Mouse (Mus musculus) stomach, embryonic 16.5 days (tissue): ENCODE measurements at regions not wholly inside any gene's neighbourhood (a gene's known extent, or its start where the extent isn't known, plus 50 kb on each side); places are given as distances from the start of the nearest gene placed in this dataset.

Experiments
- ATAC-seq: fragments of 200-750 bp; cut with Nextera tagmentation; 2 replicates; pipeline ENCODE4 v1.8.0; 2017; ENCODE audit warnings: moderate number of reproducible peaks, moderate TSS enrichment; ENCODE audit not compliant: insufficient read depth, low FRiP score
- H3K27ac ChIP-seq: fragments of 300-500 bp; sonication (generic); 2 replicates; pipeline ENCODE4 v1.5.1; 2014; ENCODE audit warnings: low read length
- H3K27me3 ChIP-seq: fragments of 300-500 bp; sonication (generic); 2 replicates; pipeline ENCODE4 v1.6.1; 2014; ENCODE audit warnings: low read length, control low read depth, mixed read lengths; ENCODE audit not compliant: control insufficient read depth, insufficient read depth
- H3K36me3 ChIP-seq: fragments of 300-500 bp; sonication (generic); 2 replicates; pipeline ENCODE4 v1.6.1; 2014; ENCODE audit warnings: low read length; ENCODE audit not compliant: control insufficient read depth, insufficient read depth
- H3K4me1 ChIP-seq: fragments of 300-500 bp; sonication (generic); 2 replicates; pipeline ENCODE4 v1.6.1; 2014; ENCODE audit warnings: low read length, control low read depth, mixed read lengths; ENCODE audit not compliant: control insufficient read depth, insufficient read depth
- H3K4me2 ChIP-seq: fragments of 300-500 bp; sonication (generic); 2 replicates; pipeline ENCODE4 v1.6.1; 2014; ENCODE audit warnings: low read depth, low read length, mixed read lengths
- H3K4me3 ChIP-seq: fragments of 300-500 bp; sonication (generic); replicated peaks from 2 replicates; pipeline ENCODE4 v1.5.1; 2014; ENCODE audit warnings: mild to moderate bottlenecking, low read length
- H3K9ac ChIP-seq: fragments of 300-500 bp; sonication (generic); 2 replicates; pipeline ENCODE4 v1.6.1; 2014; ENCODE audit warnings: low read length
- H3K9me3 ChIP-seq: fragments of 300-500 bp; sonication (generic); replicated peaks from 2 replicates; pipeline ENCODE4 v1.6.1; 2016; ENCODE audit warnings: low read length, control low read depth; ENCODE audit not compliant: control insufficient read depth
- WGBS: fragments of 180-500 bp; shearing (Covaris S2); extraction: QIAGEN DNeasy Blood & Tissue Kit; methylation state at CpG from one replicate; pipeline ENCODE4 v1.1.7; 2014; 5-methylcytosine and 5-hydroxymethylcytosine counted together

DNA sequence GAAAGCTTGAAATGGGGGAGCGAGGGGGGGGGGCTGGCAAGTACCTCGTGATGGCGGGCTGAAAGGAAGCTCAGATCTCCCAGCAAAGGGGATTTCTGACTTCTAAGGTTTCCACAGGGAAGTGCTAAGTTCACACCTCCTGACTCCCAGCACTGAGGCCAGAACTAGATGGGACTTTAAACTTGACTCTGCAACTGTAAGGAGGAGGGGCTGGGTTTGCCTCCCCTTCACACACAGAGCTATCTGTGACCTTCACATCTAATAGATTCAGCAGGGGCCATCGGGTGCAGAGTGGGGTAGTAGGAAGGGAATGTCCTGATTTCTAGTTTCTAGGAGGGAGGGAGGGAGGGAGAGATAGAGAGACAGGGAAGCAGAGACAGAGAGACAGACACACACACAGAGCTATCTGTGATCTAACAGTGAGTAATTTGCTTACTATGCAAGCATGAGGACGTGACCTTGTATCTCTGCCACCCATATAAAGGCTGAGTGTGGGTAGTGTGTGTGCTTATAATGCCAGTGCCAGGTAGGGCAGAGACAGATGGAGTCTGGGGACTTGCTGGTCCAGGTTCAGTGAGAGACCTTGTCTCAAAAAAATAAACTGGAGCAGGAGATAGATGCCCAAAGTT lies 125.2 kb upstream of the Shb start:
- Histone ChIP-seq H3K9me3 (no peaks in the 10 kb centered on the region), H3K9ac (no peak overlapping the region; the same call in 1 of the 2 replicates), H3K27ac (no peak overlapping the region), H3K36me3 (no peaks in the 10 kb centered on the region), H3K4me3 (no peak overlapping the region), H3K4me1 (peaks cover 7% of the 10 kb centered on the region; the same call in 1 of the 2 replicates), H3K4me2 (no peak overlapping the region), H3K27me3 (no peaks in the 10 kb centered on the region)
- peak; percentile 47; the same call in 1 of the 2 replicates for ATAC-seq
- 28% methylated on average over 5 of the region's 5 CpGs for WGBS

- 54% methylated on average over 5 of the region's 5 CpGs for WGBS
- H3K4me3 ChIP-seq, result no peak overlapping the region
- ATAC-seq, result no peak
- H3K9ac ChIP-seq, result no peak overlapping the region
- H3K4me2 ChIP-seq, result no peak overlapping the region
- H3K27ac ChIP-seq, result no peak overlapping the region
- no peaks in the 10 kb centered on the region for H3K9me3 ChIP-seq
- peaks cover 7% of the 10 kb centered on the region; the same call in 1 of the 2 replicates for H3K4me1 ChIP-seq
- H3K27me3 ChIP-seq, result no peaks in the 10 kb centered on the region
- H3K36me3 ChIP-seq, result no peaks in the 10 kb centered on the region
These were observed 123.5 kb upstream of the Shb start for GRCm38 (mm10) chr4:45655780-45656179.

DNA sequence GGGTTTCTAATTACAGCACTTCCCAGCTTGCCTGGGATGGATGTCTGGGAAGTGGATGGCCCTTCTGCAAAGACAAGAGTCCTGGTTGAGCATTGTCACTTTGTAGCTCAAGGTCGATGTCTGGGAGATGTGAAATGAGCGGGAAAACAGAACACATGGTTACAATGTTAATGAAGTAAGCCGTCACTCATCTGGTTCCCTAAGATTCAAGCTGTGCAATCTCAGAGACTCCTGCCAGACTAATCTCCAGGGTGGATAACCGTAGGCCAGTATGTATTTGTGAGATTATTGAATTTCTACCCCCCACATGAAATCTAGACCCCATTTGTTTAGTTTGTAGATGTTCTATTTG lies 122.5 kb upstream of the Shb start:
- no peak for ATAC-seq
- no peak overlapping the region for H3K4me3 ChIP-seq
- H3K9ac ChIP-seq, result no peak overlapping the region
- WGBS, result 25% methylated on average over 4 of the region's 4 CpGs
- H3K9me3 ChIP-seq, result no peaks in the 10 kb centered on the region
- H3K27ac ChIP-seq, result no peak overlapping the region
- H3K4me2 ChIP-seq, result peak overlapping the region; percentile 30
- H3K27me3 ChIP-seq, result no peaks in the 10 kb centered on the region
- no peaks in the 10 kb centered on the region for H3K36me3 ChIP-seq
- peaks cover 7% of the 10 kb centered on the region; the same call in 1 of the 2 replicates for H3K4me1 ChIP-seq

DNA sequence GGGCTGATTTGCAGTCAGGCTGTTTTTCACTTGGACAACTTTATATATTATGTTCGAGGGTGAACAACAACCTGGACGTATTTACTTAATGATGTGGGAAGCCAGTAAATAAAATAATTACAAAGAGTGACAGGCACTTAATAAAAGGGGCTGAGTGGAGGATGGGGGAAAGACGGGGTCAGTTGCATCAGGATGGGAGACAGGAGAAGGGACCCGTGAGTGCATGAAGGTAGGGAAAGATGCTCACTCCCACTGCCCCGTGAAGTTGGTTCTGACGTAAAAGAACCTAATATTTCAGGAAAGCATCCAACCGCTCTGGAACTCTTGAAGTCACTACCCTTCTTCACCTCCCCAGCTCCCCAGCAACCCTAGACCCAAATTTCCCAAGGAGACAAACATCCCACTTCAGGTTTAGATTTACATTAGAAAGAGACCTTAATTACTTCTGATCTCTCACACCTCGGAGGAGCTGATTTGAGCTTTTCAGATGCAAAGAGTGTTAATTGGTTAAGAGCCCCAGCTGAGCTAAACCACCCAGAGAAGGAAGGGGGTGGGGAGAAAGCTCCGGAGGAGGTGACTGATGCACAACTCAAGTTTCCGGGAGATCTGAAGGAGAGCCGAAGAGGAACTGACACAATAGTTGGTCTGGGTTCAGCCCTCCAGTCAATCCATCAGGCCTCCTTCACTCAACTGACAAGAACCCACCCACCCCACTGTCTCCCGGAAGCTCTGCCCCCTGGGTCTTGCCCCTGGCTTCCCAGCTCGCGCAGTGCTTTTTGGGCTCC lies 121.9 kb upstream of the Shb start:
- no peaks in the 10 kb centered on the region for H3K36me3 ChIP-seq
- H3K4me1 ChIP-seq, result peaks cover 7% of the 10 kb centered on the region; the same call in 1 of the 2 replicates
- no peak overlapping the region for H3K9ac ChIP-seq
- no peaks in the 10 kb centered on the region for H3K9me3 ChIP-seq
- H3K27ac ChIP-seq, result no peak overlapping the region
- peak overlapping the region; percentile 30 for H3K4me2 ChIP-seq
- no peak overlapping the region for H3K4me3 ChIP-seq
- 16% methylated on average over 14 of the region's 14 CpGs for WGBS
- H3K27me3 ChIP-seq, result no peaks in the 10 kb centered on the region
- no peak for ATAC-seq

DNA sequence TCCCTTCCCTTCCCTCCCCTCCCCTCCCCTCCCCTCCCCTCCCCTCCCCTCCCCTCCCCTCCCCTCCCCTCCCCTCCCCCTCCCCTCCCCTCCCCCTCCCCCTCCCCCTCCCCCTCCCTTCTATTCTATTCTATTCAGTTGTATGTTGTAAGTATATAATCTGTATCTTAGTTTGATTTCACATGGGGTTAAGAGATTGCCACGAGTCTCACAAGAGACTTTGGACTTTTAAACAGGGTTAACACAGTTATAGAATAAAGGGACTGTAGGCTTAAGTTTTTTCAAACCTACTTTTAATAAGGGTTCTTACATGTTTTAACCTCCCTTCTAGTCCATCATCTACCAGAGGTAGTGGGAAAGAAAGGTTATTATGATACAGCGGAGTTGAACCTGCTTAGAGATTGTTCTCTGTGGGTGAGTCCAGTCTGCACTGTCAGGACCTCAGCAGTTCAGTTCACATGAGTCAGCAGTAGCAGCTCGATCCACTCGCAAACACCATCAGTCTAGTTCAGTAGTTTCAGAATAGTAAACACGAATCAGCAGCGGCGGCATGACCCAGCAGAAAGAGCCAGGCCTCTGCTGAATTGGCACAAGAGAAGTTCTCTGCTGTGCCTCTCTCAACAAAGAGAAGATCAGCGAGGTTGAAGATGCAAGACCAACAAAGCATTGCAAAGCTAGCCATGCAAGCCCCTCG lies 116.8 kb upstream of the Shb start:
- no peak overlapping the region for H3K9ac ChIP-seq
- H3K4me1 ChIP-seq, result peaks cover under 1% of the 10 kb centered on the region; the same call in 1 of the 2 replicates
- no peaks in the 10 kb centered on the region for H3K9me3 ChIP-seq
- no peak for ATAC-seq
- no peaks in the 10 kb centered on the region for H3K36me3 ChIP-seq
- WGBS, result 77% methylated on average over 9 of the region's 9 CpGs
- H3K27ac ChIP-seq, result no peak overlapping the region
- no peak overlapping the region for H3K4me3 ChIP-seq
- no peak overlapping the region for H3K4me2 ChIP-seq
- no peaks in the 10 kb centered on the region for H3K27me3 ChIP-seq

GRCm38 (mm10) chr4:45647514-45647913 lies 115.2 kb upstream of the Shb start:
- Histone ChIP-seq H3K4me2 (no peak overlapping the region), H3K9ac (no peak overlapping the region), H3K36me3 (no peaks in the 10 kb centered on the region), H3K27ac (no peak overlapping the region), H3K9me3 (no peaks in the 10 kb centered on the region), H3K4me1 (no peaks in the 10 kb centered on the region), H3K27me3 (no peaks in the 10 kb centered on the region), H3K4me3 (no peak overlapping the region)
- 63% methylated on average over 3 of the region's 3 CpGs for WGBS
- ATAC-seq, result no peak

- Histone ChIP-seq H3K9ac (no peak overlapping the region), H3K36me3 (no peaks in the 10 kb centered on the region), H3K27me3 (no peaks in the 10 kb centered on the region), H3K4me2 (no peak overlapping the region), H3K27ac (no peak overlapping the region), H3K4me3 (no peak overlapping the region), H3K9me3 (no peaks in the 10 kb centered on the region), H3K4me1 (no peaks in the 10 kb centered on the region)
- ATAC-seq, result no peak
- WGBS, result 83% methylated on average over 10 of the region's 10 CpGs
These were observed 110.3 kb upstream of the Shb start for GRCm38 (mm10) chr4:45642604-45643003.

DNA sequence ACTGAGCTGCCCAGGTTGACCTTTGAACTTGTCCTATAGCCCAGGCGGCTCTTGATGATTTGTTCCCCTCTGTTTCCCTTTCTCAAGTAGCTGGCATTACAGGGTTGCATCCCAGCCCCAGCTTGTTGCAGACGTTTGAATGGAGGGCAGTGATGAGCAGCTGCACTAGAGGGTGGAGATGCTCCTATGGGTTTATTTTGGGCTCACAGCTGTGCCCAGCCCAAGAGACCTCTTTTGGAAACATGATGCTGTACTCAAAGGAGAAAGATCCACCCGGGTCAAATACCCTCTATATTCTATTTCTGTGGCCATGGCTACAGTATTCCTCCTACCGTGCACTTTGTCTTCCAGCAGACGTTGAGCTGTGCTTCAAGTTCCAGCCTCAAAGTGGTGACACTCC lies 109.0 kb upstream of the Shb start:
- Histone ChIP-seq H3K27ac (no peak overlapping the region), H3K4me3 (no peak overlapping the region), H3K27me3 (no peaks in the 10 kb centered on the region), H3K36me3 (no peaks in the 10 kb centered on the region), H3K9me3 (no peaks in the 10 kb centered on the region), H3K9ac (no peak overlapping the region), H3K4me1 (no peaks in the 10 kb centered on the region), H3K4me2 (no peak overlapping the region)
- 65% methylated on average over 5 of the region's 5 CpGs for WGBS
- ATAC-seq, result no peak

- Histone ChIP-seq H3K27ac (no peak overlapping the region), H3K36me3 (no peaks in the 10 kb centered on the region), H3K4me1 (no peaks in the 10 kb centered on the region), H3K4me2 (no peak overlapping the region), H3K9me3 (no peaks in the 10 kb centered on the region), H3K4me3 (no peak overlapping the region), H3K9ac (no peak overlapping the region), H3K27me3 (no peaks in the 10 kb centered on the region)
- 55% methylated on average over 11 of the region's 11 CpGs for WGBS
- no peak for ATAC-seq
These were observed 108.4 kb upstream of the Shb start for GRCm38 (mm10) chr4:45640713-45641112.
